Mouse (Mus musculus) left cerebral cortex, adult 9 months (tissue): ENCODE results near the gene Sh3pxd2a.

Source experiments
- DNase-seq, 2 experiments: peaks; one replicate each; pipeline ENCODE4 v3.0.0; 2022; ENCODE audit warnings: low spot score in 2 of 2

The Sh3pxd2a gene

GRCm38 (mm10) chr19:47438445-47438844, 25.8 kb downstream of the Sh3pxd2a start:
- DNase-seq = no peak

DNA sequence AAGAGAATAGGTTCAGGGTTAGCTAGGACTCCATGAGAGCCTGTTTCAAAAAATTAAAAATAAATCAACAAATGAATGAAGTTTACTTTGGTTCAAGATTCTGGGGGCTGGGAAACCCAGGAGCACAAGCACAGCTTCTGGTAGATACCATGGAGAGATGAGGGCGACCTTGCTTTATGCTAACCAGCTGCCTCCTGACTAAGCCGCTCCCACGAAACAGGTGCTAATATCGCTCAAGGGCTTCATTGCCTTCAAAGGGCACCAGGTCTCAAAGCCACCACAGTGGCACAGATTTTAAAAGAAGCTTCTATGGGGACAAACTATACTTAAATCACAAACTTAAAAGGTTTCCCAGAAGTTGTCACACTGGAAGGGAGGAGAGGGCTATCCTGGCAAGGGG, 27.2 kb downstream of the Sh3pxd2a start:
- DNase-seq = no peak

GRCm38 (mm10) chr19:47436236-47436635, 28.0 kb downstream of the Sh3pxd2a start:
- no peak for DNase-seq

- DNase-seq = no peak
Measured at GRCm38 (mm10) chr19:47434655-47435054, 29.5 kb downstream of the Sh3pxd2a start.

- DNase-seq = peak in 1 of 2 experiments; percentile 12
Measured at GRCm38 (mm10) chr19:47432339-47432738, 31.9 kb downstream of the Sh3pxd2a start.

- no peak for DNase-seq
Measured at GRCm38 (mm10) chr19:47431189-47431931, 32.8 kb downstream of the Sh3pxd2a start.

- DNase-seq = no peak
Measured at GRCm38 (mm10) chr19:47430160-47430559, 34.0 kb downstream of the Sh3pxd2a start.

- DNase-seq = no peak
Measured at GRCm38 (mm10) chr19:47429245-47429644, 35.0 kb downstream of the Sh3pxd2a start.

DNA sequence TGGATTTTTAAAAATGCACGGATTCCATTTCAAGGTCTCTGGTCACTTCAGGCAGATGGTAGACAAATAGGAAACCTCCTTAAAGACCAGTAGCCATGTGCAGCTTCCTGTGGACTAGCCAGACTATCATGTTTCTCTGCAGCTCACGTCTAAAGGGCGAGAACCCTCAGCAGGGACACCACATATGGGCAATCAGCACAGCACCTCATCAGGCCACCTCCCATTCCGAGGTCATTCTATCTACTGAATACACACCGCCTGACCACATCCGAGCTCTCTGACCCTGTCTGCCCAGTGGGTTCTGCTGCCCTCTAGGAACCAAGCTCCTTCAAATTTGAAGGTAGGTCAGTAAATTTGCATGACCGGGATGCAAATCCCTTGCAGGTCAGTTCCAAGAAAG, 35.4 kb downstream of the Sh3pxd2a start:
- DNase-seq = no peak

DNA sequence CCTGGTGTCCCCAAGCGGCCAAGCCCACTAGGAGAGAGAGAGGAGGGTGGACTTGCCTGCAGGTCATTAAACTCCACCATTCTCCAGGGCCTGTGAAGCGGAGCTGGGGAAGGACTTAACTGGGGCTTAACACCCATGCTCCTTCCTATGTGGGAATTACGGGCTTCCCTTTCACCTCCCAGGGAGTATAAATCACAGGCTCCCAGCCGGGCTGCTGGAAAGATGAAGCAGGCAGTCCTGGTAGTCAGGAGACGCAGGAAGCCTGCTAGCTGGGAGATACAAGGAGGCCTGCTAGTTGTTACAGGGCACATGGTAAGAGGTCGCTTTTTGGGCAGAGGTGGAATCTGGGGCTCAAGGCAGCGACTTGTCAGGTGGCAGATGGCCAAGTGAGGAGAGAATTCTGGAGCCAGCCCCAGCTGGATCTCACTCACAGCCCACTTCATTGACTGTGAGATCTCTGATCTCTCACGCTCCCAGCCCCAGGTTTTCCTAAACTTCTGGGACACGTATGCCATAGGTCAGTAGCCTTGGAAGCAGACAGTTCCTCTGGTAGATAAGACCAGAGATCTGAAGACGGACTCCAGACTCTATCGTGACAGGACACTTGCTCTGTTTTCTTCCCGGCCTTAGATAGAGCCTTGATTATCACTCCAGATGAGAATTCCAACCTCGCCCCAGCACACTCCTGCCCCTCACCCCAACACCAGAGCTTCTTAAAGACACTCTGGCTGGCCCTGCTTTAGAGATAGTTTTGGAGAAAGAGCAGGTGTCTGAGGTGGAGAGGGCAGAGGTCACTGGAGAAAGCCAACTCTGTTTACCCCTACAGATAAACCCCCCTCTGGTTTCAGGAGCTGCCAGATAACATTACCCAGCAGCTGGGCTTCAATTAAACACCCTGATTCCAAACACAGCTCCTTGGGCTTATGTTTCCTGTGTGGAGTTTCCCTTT, 36.1 kb downstream of the Sh3pxd2a start:
- no peak for DNase-seq

- no peak for DNase-seq
Measured at GRCm38 (mm10) chr19:47423632-47424031, 40.6 kb downstream of the Sh3pxd2a start.

DNA sequence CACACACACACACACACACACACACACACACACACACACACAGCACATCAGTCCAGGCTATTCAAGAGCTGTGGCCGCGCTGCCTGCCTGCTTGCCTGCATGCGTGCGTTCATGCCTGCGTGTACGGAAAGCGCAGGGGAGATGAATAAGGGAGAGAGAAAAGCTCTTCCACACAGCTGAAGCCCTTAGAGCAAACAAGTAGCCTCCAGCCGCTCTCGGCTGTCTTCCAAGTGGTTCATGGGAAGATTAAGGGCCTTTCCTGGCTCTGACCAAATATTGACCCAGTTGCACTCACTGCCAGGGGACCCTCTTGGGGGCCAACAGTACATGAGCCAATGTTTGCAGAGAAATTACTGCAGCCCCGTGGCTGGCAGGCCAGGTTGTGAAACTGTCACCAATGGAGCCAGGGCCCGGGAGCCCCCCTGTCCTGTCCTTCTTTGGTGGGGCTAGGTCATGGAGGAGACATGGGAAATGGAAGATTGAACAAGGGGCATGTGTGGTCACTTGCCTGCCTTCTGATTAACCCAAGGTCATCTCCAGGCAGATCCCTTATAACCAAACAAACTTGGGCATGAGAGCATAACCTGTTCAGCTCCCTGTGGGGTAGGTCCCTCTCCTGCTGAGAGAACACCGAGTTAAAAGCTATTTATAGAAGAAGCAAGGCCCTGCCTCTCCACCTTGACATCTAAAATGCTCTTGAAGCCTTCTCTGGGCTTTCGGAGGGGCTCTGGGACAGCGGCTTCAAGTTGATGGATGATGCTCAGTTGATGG, 42.9 kb downstream of the Sh3pxd2a start:
- DNase-seq = no peak

DNA sequence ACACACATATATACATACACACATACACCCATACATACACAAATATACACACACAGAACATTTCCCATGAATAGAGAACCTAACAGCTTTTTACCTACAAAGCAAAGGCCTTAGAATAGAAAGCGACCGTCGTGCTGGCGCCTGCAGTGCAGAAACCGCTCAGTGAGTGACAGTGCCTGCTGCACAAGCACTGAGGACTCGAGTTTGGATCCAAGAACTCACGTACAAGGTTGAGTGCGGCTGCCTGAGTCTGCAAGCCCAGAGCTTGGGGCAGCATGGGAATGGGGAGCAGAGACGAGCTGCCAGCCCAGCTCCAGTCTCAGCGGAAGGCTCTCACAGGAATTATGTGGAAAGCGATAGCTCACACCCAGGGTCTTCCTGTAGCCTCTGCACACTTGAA, 43.7 kb downstream of the Sh3pxd2a start:
- DNase-seq = no peak

- DNase-seq = no peak
Measured at GRCm38 (mm10) chr19:47419208-47419607, 45.0 kb downstream of the Sh3pxd2a start.

DNA sequence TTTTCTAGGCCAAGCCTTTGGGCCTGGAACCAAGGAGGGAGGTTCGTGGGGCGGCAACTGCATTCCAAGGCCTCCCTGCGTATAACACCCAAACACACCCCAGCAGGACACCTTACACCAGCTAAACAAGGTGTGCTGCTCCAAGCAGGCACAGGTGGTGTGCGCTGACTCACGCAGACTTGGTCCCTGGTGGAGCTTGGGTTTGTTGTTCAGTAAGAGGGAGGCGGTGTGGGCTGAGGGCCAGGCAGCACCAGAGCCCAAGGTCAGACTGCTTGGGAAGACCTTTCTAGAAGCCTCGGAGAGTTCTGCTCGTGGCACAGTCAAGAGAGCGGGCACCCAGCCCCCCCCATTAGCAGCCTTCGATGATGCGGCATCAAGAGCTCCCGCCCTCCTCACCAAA, 48.0 kb downstream of the Sh3pxd2a start:
- no peak for DNase-seq

DNA sequence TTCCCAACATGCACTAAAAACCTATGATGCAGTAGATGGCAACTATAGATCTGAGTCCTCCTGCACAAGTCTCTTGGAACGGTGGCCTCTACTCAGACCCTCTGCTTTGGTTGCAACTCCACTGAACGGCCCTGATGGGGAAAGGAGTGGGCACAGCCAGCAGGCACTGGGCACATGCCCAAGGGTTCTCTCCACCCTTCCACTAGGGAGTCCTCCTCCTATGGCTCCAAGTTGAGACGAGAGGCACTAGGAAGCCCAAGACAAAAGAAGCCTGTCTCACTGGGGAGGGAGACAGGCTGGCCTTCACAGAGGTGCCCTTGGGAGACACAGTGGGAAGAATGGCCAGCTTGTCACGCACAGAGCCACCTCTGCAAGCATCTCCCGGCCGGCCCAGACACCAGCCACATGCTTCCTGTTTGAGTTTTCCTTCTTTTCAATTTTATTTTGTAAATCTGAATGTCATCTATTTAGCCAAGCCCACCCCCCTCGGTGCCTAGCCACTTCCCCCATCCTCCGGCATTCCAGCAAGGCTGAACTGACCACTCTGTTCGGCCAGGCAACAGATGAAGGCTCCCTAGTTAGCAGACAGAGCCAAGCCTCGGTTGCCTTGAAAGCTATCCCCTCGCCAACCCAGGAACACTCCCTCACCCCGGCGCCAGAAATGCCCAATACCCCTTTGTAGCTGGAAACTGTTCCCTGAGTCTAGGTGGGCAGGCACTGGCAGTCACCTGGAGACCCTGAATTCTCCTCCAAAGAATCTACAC, 49.9 kb downstream of the Sh3pxd2a start:
- DNase-seq = no peak

DNA sequence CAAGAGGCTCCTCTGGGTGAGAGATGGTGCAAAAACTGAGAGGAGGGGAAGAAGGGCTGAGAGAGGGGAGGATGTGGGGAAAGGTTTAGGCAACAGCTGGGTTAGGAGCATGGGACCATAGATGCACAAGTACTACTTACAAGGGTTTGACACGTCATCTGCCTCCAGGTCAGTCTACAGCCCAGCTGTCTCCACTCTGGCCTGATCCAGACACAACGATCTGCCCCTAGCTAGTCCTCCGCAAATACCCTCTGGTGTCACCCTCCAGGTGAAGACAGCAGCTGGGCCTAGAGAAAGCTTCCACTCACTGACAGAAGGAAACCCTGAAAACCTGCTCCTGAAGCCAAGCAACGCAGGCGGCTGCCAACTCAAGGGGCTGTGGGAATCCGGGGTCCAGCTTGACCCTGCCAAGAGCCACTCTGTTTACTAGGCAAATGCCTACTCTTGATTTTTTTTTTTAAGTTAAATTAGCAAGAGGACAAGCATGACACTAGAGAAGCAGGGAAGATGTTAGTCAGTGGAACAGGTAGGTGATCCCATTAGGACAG, 50.7 kb downstream of the Sh3pxd2a start:
- DNase-seq = no peak

DNA sequence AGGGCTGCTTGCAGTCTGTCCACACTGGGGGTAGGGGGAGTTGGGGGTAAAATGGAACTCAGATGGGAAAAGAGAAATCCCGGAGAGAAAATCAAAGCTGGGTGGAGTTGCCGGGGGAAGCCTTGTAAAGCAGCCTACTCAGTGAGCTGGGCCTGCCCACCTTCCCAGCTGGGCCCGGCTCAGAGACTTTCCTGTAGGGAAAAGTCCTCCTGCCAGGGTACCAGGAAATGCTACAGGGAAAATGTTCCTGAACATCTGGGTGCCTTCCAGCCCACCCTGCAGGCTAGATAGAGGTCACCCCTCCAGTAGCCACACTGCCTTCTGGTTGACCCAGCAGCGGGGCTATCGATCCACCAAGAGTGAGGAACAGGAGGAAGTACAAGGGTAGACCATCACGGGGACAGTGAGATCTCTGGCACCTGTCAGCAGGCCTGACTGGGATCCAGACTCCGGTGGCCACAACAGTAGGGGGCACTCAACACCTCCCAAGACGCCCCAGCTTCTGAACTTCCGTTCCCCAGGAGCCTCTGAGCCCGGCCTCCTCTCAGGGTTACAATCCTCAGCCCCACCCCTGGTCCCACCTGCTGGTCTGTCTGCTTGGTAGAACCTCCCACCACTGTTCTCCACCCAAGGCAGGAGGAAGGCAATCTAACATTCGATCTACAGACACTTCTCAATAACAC, 51.5 kb downstream of the Sh3pxd2a start:
- DNase-seq = no peak

GRCm38 (mm10) chr19:47410301-47410700, 53.9 kb downstream of the Sh3pxd2a start:
- no peak for DNase-seq

- DNase-seq = no peak
Measured at GRCm38 (mm10) chr19:47409142-47409541, 55.1 kb downstream of the Sh3pxd2a start.
